Mouse (Mus musculus): Measurements from ENCODE around the gene Rhoc.

DNA sequence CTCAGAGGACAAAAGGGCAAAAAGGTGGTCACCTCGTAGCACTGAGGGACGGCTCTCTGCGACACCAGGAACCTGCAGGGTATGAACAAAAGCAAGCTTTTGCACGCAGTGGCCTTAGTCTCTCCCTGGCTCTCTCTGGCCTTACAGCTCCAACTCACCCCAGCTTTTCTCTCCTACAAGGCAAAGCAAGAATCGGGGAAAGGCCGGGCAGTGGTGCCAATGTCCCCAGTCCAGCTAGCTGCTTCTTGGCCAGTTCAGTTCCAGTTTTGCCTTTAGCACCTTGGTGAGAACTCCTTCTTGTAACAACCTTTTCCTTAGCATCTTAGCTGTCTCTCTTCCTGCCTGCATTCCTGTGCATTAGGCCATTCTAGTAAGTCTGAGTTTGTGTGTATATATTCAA, 13.3 kb downstream of the Rhoc start:
- TF ChIP-seq CTCF (IDR thresholded peaks at IDR 0.05; ENCODE audit: insufficient read depth, low read depth, low read length) (no peak), POLR2A (IDR thresholded peaks at IDR 0.05; ENCODE audit: insufficient read depth, low read depth, low read length) (no peak)
